Mouse (Mus musculus): ENCODE measurements around the gene Klhl4. TPM values are rescaled to one million over a fixed set of nuclear protein-coding genes. Genes with fewer than 3 reads are reported as not detected.
A peak's percentile ranks its signal among the peaks of the same experiment; 100 is the strongest.

The Klhl4 gene
- polyA plus RNA-seq (2015; fragmentation: Nextera tagmentation; extraction: Ambion mirVana), result 1.4 TPM in 2 replicates

DNA sequence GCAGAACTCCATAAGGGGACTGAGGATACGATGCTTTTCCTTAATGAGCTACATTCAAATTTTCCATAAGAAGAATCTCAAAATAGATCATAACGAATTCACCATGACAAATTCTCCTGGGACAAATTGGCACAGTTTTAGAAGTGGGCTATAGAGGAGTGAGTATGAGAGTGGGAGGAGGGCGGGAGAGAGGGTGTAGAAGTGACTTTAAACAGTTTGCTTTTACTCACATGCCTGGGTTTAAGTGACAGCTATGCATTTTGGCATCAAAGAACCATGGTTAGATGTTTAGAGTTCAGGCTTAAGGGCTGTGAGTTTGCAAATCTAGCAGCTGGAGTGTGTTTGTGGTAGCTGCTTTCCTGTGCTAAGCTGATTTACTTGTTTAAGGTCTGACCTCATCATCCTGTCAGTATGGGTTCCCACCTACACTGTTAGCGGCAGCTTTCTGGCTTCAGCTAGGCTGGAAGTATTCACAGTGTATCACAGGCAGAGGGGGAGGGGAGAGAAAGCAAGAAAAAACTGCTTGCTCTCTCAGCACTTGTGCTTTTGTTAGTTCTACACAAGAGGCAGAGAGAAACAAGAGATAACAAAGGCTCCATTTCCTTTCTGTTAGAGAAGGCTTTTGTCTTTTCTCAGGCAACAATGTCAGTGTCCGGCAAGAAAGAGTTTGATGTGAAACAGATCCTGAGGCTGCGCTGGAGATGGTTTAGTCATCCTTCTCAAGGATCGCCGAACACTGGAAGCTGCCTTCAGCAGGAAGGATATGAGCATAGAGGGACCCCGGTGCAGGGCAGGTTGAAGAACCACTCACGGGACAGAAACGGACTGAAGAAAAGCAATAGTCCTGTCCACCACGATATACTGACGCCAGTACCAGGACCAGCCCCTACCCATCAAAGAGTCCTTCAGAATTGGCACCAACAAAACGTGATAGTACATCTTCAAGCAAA is at the start of gene Klhl4:
Gene Klhl4 (plus strand): TSS at position 552 of the 950 bp plus-strand sequence.
- H3K9ac ChIP-seq, result no peak within 1 kb of the TSS
- ATAC-seq (ENCODE audit: insufficient read depth), result peak; percentile 37; the same call in 1 of the 2 replicates
- no peaks in the 10 kb centered on the region for H3K9me3 ChIP-seq (replicated peaks)
- no peaks in the 10 kb centered on the region for H3K4me1 ChIP-seq (replicated peaks)
- H3K4me3 ChIP-seq (replicated peaks), result no peak within 1 kb of the TSS
- H3K36me3 ChIP-seq (replicated peaks), result no peaks in the 10 kb centered on the region
- H3K27ac ChIP-seq (replicated peaks), result no peak within 1 kb of the TSS
- H3K27me3 ChIP-seq, result no peaks in the 10 kb centered on the region
- no peak within 1 kb of the TSS for H3K4me2 ChIP-seq
- 31% methylated on average over 14 of the region's 14 CpGs for WGBS (ENCODE audit: insufficient replicate concordance)

DNA sequence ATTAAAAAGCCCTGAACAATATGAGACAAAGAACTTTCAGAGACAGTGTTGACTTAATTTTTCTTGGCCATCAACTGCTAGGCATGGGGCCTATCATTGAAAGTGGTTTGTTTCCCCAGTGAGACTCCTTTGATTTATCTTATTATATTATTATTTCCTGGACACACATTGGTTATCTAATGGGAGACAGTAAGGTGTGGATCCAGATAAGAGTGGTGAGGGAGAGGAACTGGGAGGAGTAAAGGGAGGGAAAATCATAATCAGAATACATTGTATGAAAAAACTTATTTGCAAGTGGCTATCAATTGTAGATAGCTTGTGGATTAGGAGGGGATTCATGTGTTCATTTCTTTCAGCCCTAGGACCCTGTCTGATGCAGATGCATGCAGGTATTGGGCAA is 10.0 kb downstream of the Klhl4 start:
- Histone ChIP-seq H3K4me2 (no peak overlapping the region), H3K4me3 (replicated peaks) (no peak overlapping the region), H3K9me3 (replicated peaks) (no peaks in the 10 kb centered on the region), H3K36me3 (replicated peaks) (no peaks in the 10 kb centered on the region), H3K4me1 (replicated peaks) (no peaks in the 10 kb centered on the region), H3K27me3 (no peaks in the 10 kb centered on the region), H3K9ac (no peak overlapping the region), H3K27ac (replicated peaks) (no peak overlapping the region)
- no peak for ATAC-seq (ENCODE audit: insufficient read depth)

DNA sequence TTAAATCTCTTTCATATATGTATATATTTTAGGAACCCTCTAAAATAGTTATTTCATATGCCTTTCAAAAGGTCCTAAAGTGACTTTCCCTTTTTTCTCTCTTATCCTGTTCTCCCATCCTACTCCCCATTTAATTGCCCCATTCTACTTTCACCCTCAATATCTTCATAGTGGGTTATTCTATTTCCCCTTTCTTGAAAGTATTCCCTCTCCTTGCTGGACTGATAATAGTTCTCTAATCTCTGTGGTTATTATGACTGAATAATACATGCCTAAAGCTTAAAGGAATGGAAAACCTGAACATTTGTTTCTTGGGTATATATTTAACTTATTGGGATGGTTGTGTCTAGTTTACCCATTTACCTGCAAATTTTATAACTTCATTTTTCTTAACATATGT is 12.6 kb downstream of the Klhl4 start:
- no peak overlapping the region for H3K4me2 ChIP-seq
- H3K9me3 ChIP-seq (replicated peaks), result no peaks in the 10 kb centered on the region
- H3K27me3 ChIP-seq, result no peaks in the 10 kb centered on the region
- no peak overlapping the region for H3K9ac ChIP-seq
- H3K27ac ChIP-seq (replicated peaks), result no peak overlapping the region
- H3K4me3 ChIP-seq (replicated peaks), result no peak overlapping the region
- no peak for ATAC-seq (ENCODE audit: insufficient read depth)
- H3K36me3 ChIP-seq (replicated peaks), result no peaks in the 10 kb centered on the region
- H3K4me1 ChIP-seq (replicated peaks), result no peaks in the 10 kb centered on the region

DNA sequence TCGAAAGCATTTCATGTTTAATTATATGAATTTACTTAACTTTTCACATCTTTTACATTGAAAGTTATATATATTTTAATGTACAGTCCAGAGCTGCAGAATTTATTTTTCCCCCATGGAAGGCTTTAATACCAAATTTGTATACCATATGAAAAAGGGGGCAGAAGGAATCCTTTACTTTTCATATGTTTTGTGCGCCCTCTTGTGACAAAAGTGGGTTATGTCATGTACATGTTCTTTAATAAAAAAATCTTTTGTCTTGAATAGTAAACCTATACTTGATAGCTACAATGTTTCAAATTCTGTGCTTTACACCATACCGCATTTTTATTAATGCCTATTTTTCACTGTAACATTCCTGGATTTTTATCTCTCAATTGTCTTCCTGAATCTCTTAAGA is 84.0 kb downstream of the Klhl4 start:
- Histone ChIP-seq H3K4me3 (replicated peaks) (no peak overlapping the region), H3K27ac (replicated peaks) (no peak overlapping the region), H3K9me3 (replicated peaks) (no peaks in the 10 kb centered on the region), H3K36me3 (replicated peaks) (no peaks in the 10 kb centered on the region), H3K4me1 (replicated peaks) (no peaks in the 10 kb centered on the region), H3K4me2 (no peak overlapping the region), H3K27me3 (no peaks in the 10 kb centered on the region), H3K9ac (no peak overlapping the region)
- WGBS (ENCODE audit: insufficient replicate concordance), result 30% methylated on average over 3 of the region's 3 CpGs
- no peak for ATAC-seq (ENCODE audit: insufficient read depth)

DNA sequence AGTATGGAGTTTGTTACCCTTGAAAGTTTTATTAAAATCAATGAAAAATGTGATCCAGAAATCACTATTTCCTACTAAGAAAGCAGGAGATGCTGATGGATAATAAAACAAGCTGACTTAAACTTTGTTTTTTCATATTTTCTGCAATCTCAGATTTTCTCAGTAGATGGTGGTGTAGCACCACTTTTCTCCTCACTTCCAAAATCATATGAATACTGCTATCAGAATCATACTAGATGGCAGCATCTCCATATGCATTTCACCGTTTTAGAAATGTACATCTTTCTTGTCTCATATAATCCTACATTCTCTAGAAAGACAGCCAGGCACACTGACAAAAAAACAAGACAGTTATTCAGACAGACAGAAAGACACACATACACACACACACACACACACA is 108.2 kb downstream of the Klhl4 start:
- H3K27me3 ChIP-seq, result no peaks in the 10 kb centered on the region
- no peaks in the 10 kb centered on the region for H3K4me1 ChIP-seq (replicated peaks)
- no peak overlapping the region for H3K27ac ChIP-seq (replicated peaks)
- 62% methylated on average over 1 of the region's 1 CpGs for WGBS (ENCODE audit: insufficient replicate concordance)
- no peak overlapping the region for H3K9ac ChIP-seq
- H3K36me3 ChIP-seq (replicated peaks), result no peaks in the 10 kb centered on the region
- no peak overlapping the region for H3K4me3 ChIP-seq (replicated peaks)
- no peak overlapping the region for H3K4me2 ChIP-seq
- ATAC-seq (ENCODE audit: insufficient read depth), result no peak
- no peaks in the 10 kb centered on the region for H3K9me3 ChIP-seq (replicated peaks)

All from liver, embryonic 15.5 days (tissue).